Mouse (Mus musculus) liver, postnatal 0 days (tissue): ENCODE measurements at regions not wholly inside any gene's neighbourhood (a gene's known extent, or its start where the extent isn't known, plus 50 kb on each side); places are given as distances from the start of the nearest gene placed in this dataset.
A peak's percentile ranks its signal among the peaks of the same experiment; 100 is the strongest.

Source experiments
- ATAC-seq: fragments of 200-750 bp; cut with Nextera tagmentation; 2 replicates; pipeline ENCODE4 v1.8.0; 2017; ENCODE audit warnings: mild to moderate bottlenecking, moderate library complexity
- DNase-seq: peaks from one replicate; pipeline ENCODE4 v3.0.0-alpha.2; 2016
- H3K27ac ChIP-seq: fragments of 300-500 bp; sonication (generic); 2 replicates; pipeline ENCODE4 v1.5.1; 2014; ENCODE audit warnings: antibody characterized with exemption, moderate library complexity, mild to moderate bottlenecking, low read depth
- H3K27me3 ChIP-seq: fragments of 300-500 bp; sonication (generic); 2 replicates; pipeline ENCODE4 v1.6.1; 2014; ENCODE audit warnings: low read length, control low read depth, mixed read lengths; ENCODE audit not compliant: insufficient read depth
- H3K36me3 ChIP-seq: fragments of 300-500 bp; sonication (generic); replicated peaks from 2 replicates; pipeline ENCODE4 v1.6.1; 2014; ENCODE audit warnings: mild to moderate bottlenecking, control low read depth, low read length, moderate library complexity, mixed read lengths; ENCODE audit not compliant: insufficient read depth
- H3K4me1 ChIP-seq: fragments of 300-500 bp; sonication (generic); 2 replicates; pipeline ENCODE4 v1.6.1; 2014; ENCODE audit warnings: antibody characterized with exemption, mild to moderate bottlenecking, control low read depth; ENCODE audit not compliant: insufficient read depth
- H3K4me2 ChIP-seq: fragments of 300-500 bp; sonication (generic); 2 replicates; pipeline ENCODE4 v1.6.1; 2014; ENCODE audit warnings: low read depth, mild to moderate bottlenecking, low read length, moderate library complexity, mixed read lengths
- H3K4me3 ChIP-seq: fragments of 300-500 bp; sonication (generic); 2 replicates; pipeline ENCODE4 v1.5.1; 2014; ENCODE audit warnings: low read depth, low read length
- H3K9ac ChIP-seq: fragments of 300-500 bp; sonication (generic); replicated peaks from 2 replicates; pipeline ENCODE4 v1.6.1; 2014; ENCODE audit warnings: mild to moderate bottlenecking, moderate library complexity
- H3K9me3 ChIP-seq: fragments of 300-500 bp; sonication (generic); 2 replicates; pipeline ENCODE4 v1.6.1; 2016; ENCODE audit warnings: mild to moderate bottlenecking, control low read depth, low read length, mixed read lengths
- CTCF ChIP-seq: sonication (generic); IDR thresholded peaks from 2 replicates; pipeline ENCODE4 v1.5.1; 2016; ENCODE audit warnings: antibody characterized with exemption, low read depth
- EP300 ChIP-seq: IDR thresholded peaks from 2 replicates; pipeline ENCODE4 v1.6.1; 2016; ENCODE audit warnings: antibody characterized with exemption, low read depth, mild to moderate bottlenecking
- WGBS: fragments of 180-500 bp; shearing (Covaris S2); extraction: QIAGEN DNeasy Blood & Tissue Kit; methylation state at CpG from one replicate; pipeline ENCODE4 v1.1.7; 2014; ENCODE audit not compliant: insufficient replicate concordance; 5-methylcytosine and 5-hydroxymethylcytosine counted together

GRCm38 (mm10) chr2:57522983-57523382 lies 285.5 kb downstream of the Gpd2 start:
- Histone ChIP-seq H3K36me3 (no peaks in the 10 kb centered on the region), H3K9me3 (no peaks in the 10 kb centered on the region), H3K4me1 (no peaks in the 10 kb centered on the region), H3K27me3 (no peaks in the 10 kb centered on the region), H3K4me2 (no peak overlapping the region), H3K4me3 (no peak overlapping the region), H3K9ac (no peak overlapping the region), H3K27ac (no peak overlapping the region)
- TF ChIP-seq CTCF (no peak), EP300 (no peak)
- no peak for ATAC-seq
- whole genome bisulfite sequencing: 69% methylated on average over 8 of the region's 8 CpGs
- no peak for DNase-seq

- TF ChIP-seq EP300 (no peak), CTCF (no peak)
- H3K4me3 ChIP-seq: no peak overlapping the region
Measured at GRCm38 (mm10) chr2:57527966-57528365, 290.5 kb downstream of the Gpd2 start.

GRCm38 (mm10) chr2:57539842-57540241 lies 302.4 kb downstream of the Gpd2 start:
- 74% methylated on average over 3 of the region's 3 CpGs for WGBS
- ATAC-seq (no peak), DNase-seq (no peak)
- no peak for TF ChIP-seq EP300
- TF ChIP-seq CTCF: no peak
- Histone ChIP-seq H3K27me3 (no peaks in the 10 kb centered on the region), H3K27ac (no peak overlapping the region), H3K9me3 (no peaks in the 10 kb centered on the region), H3K36me3 (no peaks in the 10 kb centered on the region), H3K4me1 (no peaks in the 10 kb centered on the region), H3K4me3 (no peak overlapping the region), H3K9ac (no peak overlapping the region), H3K4me2 (no peak overlapping the region)

More at GRCm38 (mm10) chr2:57527966-57528365, 290.5 kb downstream of the Gpd2 start:
- Histone ChIP-seq H3K4me2 (no peak overlapping the region), H3K9ac (no peak overlapping the region), H3K36me3 (no peaks in the 10 kb centered on the region), H3K27ac (no peak overlapping the region), H3K4me1 (no peaks in the 10 kb centered on the region), H3K9me3 (no peaks in the 10 kb centered on the region), H3K27me3 (no peaks in the 10 kb centered on the region)
- 57% methylated on average over 2 of the region's 2 CpGs for WGBS
- no peak for DNase-seq
- no peak for ATAC-seq

GRCm38 (mm10) chr2:57565258-57565657 lies 327.8 kb downstream of the Gpd2 start:
- no peaks in the 10 kb centered on the region for H3K36me3 ChIP-seq
- H3K4me2 ChIP-seq: no peak overlapping the region
- WGBS: 78% methylated on average over 4 of the region's 4 CpGs
- no peaks in the 10 kb centered on the region for H3K4me1 ChIP-seq
- no peak for DNase-seq
- no peak for ATAC-seq
- H3K9ac ChIP-seq: no peak overlapping the region
- TF ChIP-seq EP300: no peak
- no peak for TF ChIP-seq CTCF
- H3K27me3 ChIP-seq: no peaks in the 10 kb centered on the region
- H3K27ac ChIP-seq: no peak overlapping the region
- no peak overlapping the region for H3K4me3 ChIP-seq
- no peaks in the 10 kb centered on the region for H3K9me3 ChIP-seq

GRCm38 (mm10) chr2:57566103-57566502 lies 328.7 kb downstream of the Gpd2 start:
- WGBS: 63% methylated on average over 4 of the region's 4 CpGs
- Histone ChIP-seq H3K27ac (no peak overlapping the region), H3K9me3 (no peaks in the 10 kb centered on the region)

GRCm38 (mm10) chr2:57567183-57567582 lies 329.7 kb downstream of the Gpd2 start:
- H3K4me3 ChIP-seq: no peak overlapping the region
- no peak for DNase-seq
- no peak overlapping the region for H3K9ac ChIP-seq
- H3K9me3 ChIP-seq: no peaks in the 10 kb centered on the region
- H3K4me2 ChIP-seq: no peak overlapping the region
- 80% methylated on average over 1 of the region's 1 CpGs for WGBS
- H3K27ac ChIP-seq: no peak overlapping the region
- no peaks in the 10 kb centered on the region for H3K4me1 ChIP-seq
- ATAC-seq: no peak
- no peak for TF ChIP-seq CTCF
- TF ChIP-seq EP300: no peak
- no peaks in the 10 kb centered on the region for H3K36me3 ChIP-seq
- no peaks in the 10 kb centered on the region for H3K27me3 ChIP-seq

More at GRCm38 (mm10) chr2:57566103-57566502, 328.7 kb downstream of the Gpd2 start:
- ATAC-seq: no peak
- TF ChIP-seq CTCF (no peak), EP300 (no peak)
- DNase-seq: no peak
- H3K4me1 ChIP-seq: no peaks in the 10 kb centered on the region
- H3K4me2 ChIP-seq: no peak overlapping the region
- no peak overlapping the region for H3K9ac ChIP-seq
- no peaks in the 10 kb centered on the region for H3K27me3 ChIP-seq
- H3K36me3 ChIP-seq: no peaks in the 10 kb centered on the region
- no peak overlapping the region for H3K4me3 ChIP-seq

GRCm38 (mm10) chr2:57587065-57587464 lies 349.6 kb downstream of the Gpd2 start:
- Histone ChIP-seq H3K9ac (no peak overlapping the region), H3K4me2 (no peak overlapping the region), H3K4me3 (no peak overlapping the region), H3K27me3 (no peaks in the 10 kb centered on the region), H3K4me1 (no peaks in the 10 kb centered on the region), H3K9me3 (no peaks in the 10 kb centered on the region), H3K36me3 (no peaks in the 10 kb centered on the region), H3K27ac (no peak overlapping the region)
- TF ChIP-seq EP300: no peak
- TF ChIP-seq CTCF: no peak
- WGBS: 40% methylated on average over 3 of the region's 3 CpGs
- ATAC-seq: peak; percentile 59
- DNase-seq: no peak
